Mouse (Mus musculus) testis, postnatal 14 days (tissue): Measurements from ENCODE around the gene H2-DMb2.
A peak's percentile ranks its signal among the peaks of the same experiment; 100 is the strongest.

Experiments used
- DNase-seq: peaks from one replicate; pipeline ENCODE4 v3.0.0; 2021; ENCODE audit warnings: low spot score

Gene H2-DMb2

GRCm38 (mm10) chr17:34118873-34119248 is 24.2 kb upstream of the H2-DMb2 start:
- no peak for DNase-seq

GRCm38 (mm10) chr17:34119249-34120179 is 23.6 kb upstream of the H2-DMb2 start, which contains the start of gene H2-DMa:
Gene H2-DMa (plus strand): TSS chr17:34119541.
- peak; percentile 98 for DNase-seq

- peak; percentile 92 for DNase-seq
Observed at GRCm38 (mm10) chr17:34120180-34120723, 22.9 kb upstream of the H2-DMb2 start.

- peak; percentile 87 for DNase-seq
Observed at GRCm38 (mm10) chr17:34120814-34121171, 22.3 kb upstream of the H2-DMb2 start.

- DNase-seq: peak; percentile 94
Observed at GRCm38 (mm10) chr17:34121172-34121878, 21.8 kb upstream of the H2-DMb2 start.

- DNase-seq: peak; percentile 78
Observed at GRCm38 (mm10) chr17:34121879-34122187, 21.3 kb upstream of the H2-DMb2 start.

- DNase-seq: peak; percentile 95
Observed at GRCm38 (mm10) chr17:34122188-34122984, 20.7 kb upstream of the H2-DMb2 start, which contains the start of gene Brd2. Gene Brd2 (minus strand): TSS chr17:34122634.

GRCm38 (mm10) chr17:34123111-34123510 is 20.0 kb upstream of the H2-DMb2 start:
- DNase-seq: no peak

- no peak for DNase-seq
Observed at GRCm38 (mm10) chr17:34123518-34123917, 19.6 kb upstream of the H2-DMb2 start.

GRCm38 (mm10) chr17:34124649-34125048 is 18.5 kb upstream of the H2-DMb2 start:
- DNase-seq: no peak

- no peak for DNase-seq
Observed at GRCm38 (mm10) chr17:34126826-34127420, 16.2 kb upstream of the H2-DMb2 start.

GRCm38 (mm10) chr17:34127475-34127874 is 15.6 kb upstream of the H2-DMb2 start:
- peak; percentile 78 for DNase-seq

GRCm38 (mm10) chr17:34128264-34128937 is 14.7 kb upstream of the H2-DMb2 start:
- no peak for DNase-seq

- no peak for DNase-seq
Observed at GRCm38 (mm10) chr17:34128944-34129791, 13.9 kb upstream of the H2-DMb2 start.

- DNase-seq: no peak
Observed at GRCm38 (mm10) chr17:34130073-34130947, 12.8 kb upstream of the H2-DMb2 start.

GRCm38 (mm10) chr17:34131911-34132310 is 11.2 kb upstream of the H2-DMb2 start:
- no peak for DNase-seq

GRCm38 (mm10) chr17:34133289-34133688 is 9.8 kb upstream of the H2-DMb2 start:
- no peak for DNase-seq

- no peak for DNase-seq
Observed at GRCm38 (mm10) chr17:34134451-34134850, 8.7 kb upstream of the H2-DMb2 start.
